Mouse (Mus musculus): Measurements from ENCODE around the gene Ldb2. TPM values are rescaled to one million over a fixed set of nuclear protein-coding genes. Genes with fewer than 3 reads are reported as not detected.

The Ldb2 gene
- 10 to 100 TPM; 79.4 to 80.9 TPM for total RNA-seq (2021)
- long read RNA-seq, experiment 1, transcript Ldb2-201 (8 exons, 2,418 nt): major isoform, 8 of 25 reads
- long read RNA-seq, experiment 1, transcript Ldb2-205 (8 exons, 2,367 nt): minor isoform, 5 of 25 reads
- long read RNA-seq, experiment 1, partial matches to known transcripts: 0 of 25 reads
- long read RNA-seq, experiment 1, other reads (novel, unspliced or antisense): 8 of 25 reads
- long read RNA-seq, experiment 2, transcript Ldb2-201 (8 exons, 2,418 nt): major isoform, 15 of 59 reads
- long read RNA-seq, experiment 2, transcript Ldb2-205 (8 exons, 2,367 nt): minor isoform, 9 of 59 reads
- long read RNA-seq, experiment 2, transcript Ldb2-207 (9 exons, 2,541 nt): minor isoform, 6 of 59 reads
- long read RNA-seq, experiment 2, partial matches to known transcripts: 7 of 59 reads
- long read RNA-seq, experiment 2, other reads (novel, unspliced or antisense): 18 of 59 reads

DNA sequence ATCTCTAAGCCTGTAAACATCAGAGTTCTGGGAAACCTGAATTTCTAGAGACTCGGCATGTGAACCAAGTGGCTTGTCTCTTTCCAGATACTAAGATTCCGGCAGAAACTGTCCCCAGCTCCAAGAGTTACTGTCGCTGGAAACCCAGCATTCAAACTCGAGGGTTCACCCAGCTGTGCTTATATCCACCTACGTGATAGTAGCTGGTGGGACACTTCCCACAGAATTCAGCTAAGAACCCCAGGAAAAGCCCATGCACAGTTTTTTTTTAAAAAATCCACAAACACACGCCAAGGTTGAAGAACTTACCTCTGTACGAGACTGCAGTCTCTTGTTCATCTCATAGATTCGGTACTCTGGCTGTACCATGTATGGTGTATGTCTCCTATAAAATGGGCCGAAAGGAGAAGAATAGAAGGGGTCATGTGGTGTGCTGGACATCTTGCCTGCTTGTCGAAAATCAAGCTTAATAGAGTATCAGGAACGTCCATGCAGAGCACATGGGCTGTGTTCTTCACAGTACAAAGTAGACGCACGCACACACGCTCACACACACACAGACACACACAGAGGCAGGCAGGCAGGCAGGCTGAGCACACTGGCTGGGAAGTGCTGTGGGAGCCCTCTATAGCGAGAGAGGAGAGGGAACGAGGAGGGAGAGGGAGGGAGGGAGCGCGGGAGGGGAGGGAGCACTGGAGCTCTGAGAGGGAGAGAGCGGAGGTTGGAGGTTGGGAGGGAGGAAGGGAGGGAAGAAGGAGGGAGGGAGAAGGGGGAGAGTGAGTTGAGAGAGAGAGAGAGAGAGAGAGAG lies at the start of gene Ldb2:
Gene Ldb2, minus strand, starts transcription at position 628 of the 808 bp plus-strand sequence.
- DNase-seq (ENCODE audit: low spot score in 2 of 2): peak; percentile 7 to 29

DNA sequence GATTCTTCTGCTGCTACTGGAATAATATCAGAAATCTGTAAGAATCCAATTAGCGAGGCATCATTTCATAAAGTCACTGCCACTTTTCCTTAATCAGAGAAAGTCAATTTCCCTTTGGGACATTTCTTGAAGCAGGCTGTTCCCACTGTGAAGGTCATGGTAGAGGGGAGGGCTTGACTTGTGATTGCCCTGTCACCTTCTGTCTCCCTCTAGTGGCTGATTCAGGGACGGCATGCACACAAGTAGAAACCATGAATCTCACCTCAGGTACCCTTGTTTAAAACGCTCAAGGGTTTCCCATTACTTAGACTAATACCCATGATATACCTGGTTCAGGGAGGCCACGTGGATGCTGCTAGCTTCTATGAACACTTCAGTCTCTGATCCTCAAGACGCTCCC lies 31.8 kb upstream of the Ldb2 start:
- peak; percentile 3 to 16 for DNase-seq (ENCODE audit: low spot score in 2 of 2)

DNA sequence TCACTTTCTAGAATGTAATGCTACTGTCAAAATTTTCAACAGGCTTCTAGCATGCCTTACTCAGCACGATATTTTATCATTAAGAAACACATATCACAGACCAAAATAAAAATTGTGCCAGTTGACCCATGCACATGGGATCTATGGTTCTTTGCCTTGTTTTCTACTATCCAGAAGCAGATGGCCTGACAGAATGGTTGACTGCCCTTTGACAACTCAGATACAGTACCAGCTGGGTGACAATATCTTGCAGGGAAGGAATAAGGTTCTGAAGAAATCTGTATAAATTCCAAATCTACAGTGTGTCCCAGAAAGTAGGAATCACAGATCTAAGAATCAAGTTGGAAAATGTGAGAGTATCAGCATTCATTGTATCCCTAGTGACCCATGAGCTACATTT lies 16.0 kb upstream of the Ldb2 start:
- DNase-seq (ENCODE audit: low spot score in 2 of 2): no peak

DNA sequence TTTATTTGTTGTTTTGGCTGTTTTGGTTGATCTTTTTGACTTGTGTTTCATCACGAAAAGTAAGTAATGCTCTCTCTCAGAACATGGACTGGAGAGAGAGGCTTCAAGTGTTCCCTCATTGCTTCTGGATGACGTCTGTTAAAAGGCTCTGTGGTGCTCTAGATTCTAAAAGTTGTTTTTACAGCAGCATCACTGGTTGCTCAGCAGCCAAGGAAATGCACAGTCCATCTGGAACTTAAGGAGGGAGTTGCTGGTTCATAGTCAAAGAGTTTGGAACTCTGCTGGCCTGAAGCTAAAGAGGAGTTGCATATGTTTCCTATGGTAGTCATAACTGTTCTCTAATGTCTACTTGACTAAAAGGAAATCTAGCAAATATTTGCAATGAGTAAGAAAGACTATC lies 6.5 kb upstream of the Ldb2 start:
- no peak for DNase-seq (ENCODE audit: low spot score in 2 of 2)

DNA sequence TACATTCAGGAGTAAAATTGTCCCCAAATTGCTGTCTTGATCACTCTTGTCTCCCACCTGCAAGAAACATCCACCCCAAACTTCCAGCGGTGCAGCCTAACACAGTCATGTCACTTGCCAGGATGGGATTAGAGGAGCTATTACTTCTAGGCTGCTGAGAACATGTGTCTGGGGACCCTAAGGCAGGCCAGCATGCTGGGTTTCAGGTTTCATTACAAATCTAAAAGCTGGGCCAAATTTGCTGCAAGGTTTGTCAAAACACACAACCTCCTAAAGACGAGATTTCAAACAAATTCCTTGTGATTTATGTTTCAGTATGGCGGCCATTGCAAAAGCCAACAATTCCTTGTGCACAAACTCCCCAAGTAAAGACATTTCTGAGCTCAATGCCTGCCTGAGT lies 1.6 kb upstream of the Ldb2 start:
- no peak for DNase-seq (ENCODE audit: low spot score in 2 of 2)

DNA sequence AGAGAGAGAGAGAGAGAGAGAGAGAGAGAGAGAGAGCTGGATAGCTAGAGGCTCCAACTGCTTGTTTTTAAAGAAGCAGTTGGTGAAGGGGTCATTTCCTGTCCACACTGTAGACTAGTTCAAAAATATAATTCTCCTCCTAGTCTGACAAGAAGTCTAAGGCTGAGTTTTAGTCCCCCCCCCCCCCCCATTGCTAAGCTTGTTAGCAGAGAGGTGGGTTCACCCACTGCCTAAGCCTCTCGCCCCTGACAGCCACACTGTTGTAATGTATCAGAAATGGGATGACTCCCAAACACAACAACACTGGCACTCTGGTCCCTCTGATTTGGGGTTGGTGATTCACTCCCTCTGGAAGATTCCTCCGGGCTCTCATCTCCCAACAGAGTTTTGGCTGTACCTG lies 381 bp upstream of the Ldb2 start:
- no peak for DNase-seq (ENCODE audit: low spot score in 2 of 2)

DNA sequence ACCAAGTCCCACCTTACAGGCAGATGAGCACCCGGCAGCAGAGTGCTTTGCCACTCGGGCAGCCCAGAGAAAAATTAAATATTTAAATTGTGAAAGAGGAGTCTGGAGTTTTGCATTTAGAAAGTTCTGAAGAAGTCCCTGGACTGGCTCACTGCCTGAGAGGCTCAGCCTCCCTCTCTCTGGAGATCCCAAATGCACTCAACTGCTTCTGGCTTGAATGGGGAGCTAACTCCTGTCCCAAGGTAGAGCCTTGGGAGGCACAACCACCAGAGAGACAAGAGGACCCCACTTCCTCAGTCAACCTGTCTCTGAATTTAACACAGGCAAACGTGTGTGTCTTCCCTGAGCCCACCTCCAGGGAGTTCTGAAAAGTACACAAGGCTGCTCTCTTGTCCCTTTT lies 987 bp downstream of the Ldb2 start:
- DNase-seq (ENCODE audit: low spot score in 2 of 2): no peak

DNA sequence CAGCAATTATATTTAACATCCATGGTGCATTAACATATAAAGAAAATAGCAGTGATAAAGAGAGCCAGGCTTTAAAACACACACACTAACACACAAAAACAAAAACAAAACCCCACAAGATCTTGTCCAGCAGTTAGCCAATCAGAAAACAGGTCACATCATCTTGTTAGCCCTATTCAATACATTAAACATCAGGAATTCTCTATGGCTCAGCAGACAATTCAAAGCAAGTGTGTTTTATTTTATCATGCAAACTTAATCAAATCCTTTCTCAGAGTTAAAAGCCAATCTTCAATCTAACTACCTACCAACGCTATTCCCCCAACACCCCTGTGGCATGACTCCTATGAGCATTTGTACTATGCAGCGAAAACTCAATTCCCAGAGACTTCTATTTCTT lies 1.4 kb downstream of the Ldb2 start:
- DNase-seq (ENCODE audit: low spot score in 2 of 2): no peak

DNA sequence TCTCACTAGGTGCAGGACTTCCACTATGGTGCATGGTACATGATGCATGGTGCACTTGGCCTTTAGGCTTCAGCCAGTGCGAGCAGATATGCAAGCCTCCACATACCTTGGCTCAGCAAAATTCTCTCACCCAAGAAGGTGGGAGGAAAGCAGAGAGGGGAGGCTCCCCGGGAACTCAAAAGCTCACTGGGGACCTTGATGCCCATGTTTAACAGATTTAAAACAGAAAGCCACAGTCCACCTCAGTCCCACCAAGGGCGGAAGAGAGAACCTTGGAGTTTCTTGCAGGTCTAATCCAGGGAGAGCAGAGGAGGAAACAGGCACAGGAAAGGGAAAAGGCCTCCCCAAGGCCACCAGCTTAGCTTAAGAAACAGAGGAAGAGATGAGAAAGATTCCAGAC lies 14.9 kb downstream of the Ldb2 start:
- no peak for DNase-seq (ENCODE audit: low spot score in 2 of 2)

DNA sequence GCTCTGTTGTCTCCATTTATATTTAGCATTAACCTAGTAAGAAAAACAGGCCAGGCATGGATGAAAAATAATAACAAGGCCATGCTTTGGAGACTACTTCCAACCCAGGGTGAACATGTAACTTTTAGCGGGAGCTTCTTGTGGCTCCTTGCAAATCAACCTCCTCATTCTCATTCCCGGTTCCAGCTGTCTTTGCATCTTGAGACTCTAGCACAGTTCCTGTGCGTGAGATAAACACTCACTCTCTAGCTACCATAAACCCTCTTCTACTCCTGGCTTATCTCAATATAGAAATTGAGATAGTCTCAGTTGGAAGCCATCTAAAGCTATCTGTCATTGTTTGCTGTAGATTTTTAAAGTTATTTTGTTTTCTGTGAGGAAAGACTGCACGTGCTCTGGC lies 20.1 kb downstream of the Ldb2 start:
- DNase-seq (ENCODE audit: low spot score in 2 of 2): no peak

DNA sequence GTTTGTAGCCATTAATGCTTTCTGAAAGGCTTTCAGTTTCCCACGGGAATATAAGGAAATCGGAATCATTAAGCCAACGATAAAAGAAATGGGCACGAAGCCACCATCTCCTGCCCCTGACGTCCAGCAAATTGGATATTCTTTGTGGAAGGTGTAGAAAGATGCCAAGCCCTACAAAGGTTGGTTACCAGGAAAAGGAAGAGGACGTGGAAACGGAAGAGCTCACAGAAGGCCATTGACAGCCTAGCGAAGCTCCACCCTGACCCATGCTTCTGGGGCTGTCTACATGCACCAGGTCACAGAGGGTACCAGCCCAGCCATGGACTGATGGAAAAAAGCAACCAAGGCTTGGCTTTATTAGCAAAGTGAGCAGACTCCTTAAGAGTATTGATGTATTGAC lies 31.0 kb downstream of the Ldb2 start:
- no peak for DNase-seq (ENCODE audit: low spot score in 2 of 2)

DNA sequence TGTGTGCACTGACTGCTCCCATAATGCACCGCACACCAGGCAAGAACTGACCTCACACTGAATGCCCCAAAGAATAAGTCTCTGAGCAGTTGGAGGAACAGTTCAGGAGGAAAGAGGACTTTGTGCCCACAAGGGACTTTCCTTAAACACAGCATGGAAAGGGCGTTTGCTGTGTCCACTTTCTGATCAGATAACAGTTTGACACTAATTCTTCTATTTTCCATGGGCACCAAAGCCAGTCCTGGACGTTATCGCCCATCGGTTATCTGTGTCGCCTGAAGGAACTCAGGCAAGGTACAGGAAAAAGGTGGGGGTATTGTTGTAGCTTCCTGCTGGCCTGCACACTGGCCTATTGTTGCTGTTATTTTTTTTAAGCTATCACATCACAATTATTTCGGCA lies 34.6 kb downstream of the Ldb2 start:
- DNase-seq (ENCODE audit: low spot score in 2 of 2): no peak

DNA sequence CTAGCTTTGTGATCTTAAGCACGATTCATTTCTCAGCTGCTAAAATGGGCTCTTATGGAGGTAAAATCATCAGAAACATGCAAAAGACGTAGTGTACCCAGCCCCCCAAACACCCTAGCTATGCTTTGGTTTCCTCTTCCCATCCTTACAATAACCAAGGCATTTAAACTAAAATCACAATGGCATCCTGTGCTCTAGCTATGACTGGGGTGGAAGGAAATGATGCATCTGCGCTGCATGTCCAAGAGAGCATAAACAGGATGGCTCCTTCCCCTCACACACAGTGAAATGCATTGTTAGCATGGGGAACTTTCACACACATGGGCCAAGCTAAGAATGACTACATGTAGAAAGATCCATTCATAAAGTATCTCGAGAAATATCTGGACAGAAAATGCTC lies 40.3 kb downstream of the Ldb2 start:
- DNase-seq (ENCODE audit: low spot score in 2 of 2): no peak

DNA sequence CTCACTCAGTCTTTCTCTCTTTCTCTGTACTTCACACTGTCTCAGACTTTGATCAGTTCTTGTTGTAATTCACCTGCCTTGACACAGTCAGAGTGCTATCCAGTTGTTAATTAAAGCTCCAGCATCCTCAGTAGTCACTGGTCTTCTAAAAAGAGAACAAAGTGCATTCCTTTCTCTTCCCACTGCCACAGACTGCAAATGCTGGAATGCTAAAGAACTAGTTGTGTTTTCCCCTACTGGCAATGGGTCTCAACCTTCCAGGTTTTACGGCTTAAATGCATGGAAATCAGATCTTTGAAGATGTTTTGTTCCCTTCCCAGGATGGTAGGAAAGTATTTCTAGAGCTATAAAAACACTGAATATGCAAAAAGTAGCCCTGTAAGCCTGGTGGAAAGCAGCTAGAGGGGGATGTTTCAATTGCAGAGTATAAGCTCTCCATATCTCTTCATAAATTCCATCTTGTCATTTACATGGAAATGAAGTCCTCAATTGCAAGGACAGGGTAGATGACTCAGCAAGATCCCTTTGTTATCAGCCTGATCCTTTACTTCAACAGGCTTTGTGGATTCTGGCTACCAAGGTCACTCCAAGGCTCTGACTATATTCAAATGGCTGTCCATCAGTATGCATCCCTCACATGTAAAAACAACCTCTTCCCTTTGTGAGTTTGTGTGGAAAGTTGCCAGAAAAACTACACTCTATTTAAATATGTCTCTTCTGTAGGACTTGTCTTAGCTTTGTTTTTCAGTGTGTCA lies 45.1 kb downstream of the Ldb2 start:
- DNase-seq (ENCODE audit: low spot score in 2 of 2): no peak

DNA sequence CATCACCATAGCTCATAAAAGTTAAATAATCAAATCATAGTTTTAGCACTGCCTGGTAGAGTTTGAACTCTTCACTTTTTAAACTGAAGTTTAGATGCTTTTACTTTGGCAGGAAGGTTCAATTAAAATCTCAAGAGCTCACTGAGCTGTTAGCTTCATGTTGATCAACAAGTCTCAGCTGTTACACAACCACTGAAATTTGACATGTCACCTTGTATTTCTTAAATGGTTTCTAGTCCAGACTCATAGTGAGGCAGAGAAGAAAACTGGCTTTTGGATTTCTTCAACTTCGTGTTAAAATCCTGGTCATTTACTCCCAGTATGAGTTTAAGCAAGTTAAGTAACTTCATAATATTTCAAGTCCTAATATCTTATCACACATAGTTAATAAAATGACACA lies 53.8 kb downstream of the Ldb2 start:
- no peak for DNase-seq (ENCODE audit: low spot score in 2 of 2)

DNA sequence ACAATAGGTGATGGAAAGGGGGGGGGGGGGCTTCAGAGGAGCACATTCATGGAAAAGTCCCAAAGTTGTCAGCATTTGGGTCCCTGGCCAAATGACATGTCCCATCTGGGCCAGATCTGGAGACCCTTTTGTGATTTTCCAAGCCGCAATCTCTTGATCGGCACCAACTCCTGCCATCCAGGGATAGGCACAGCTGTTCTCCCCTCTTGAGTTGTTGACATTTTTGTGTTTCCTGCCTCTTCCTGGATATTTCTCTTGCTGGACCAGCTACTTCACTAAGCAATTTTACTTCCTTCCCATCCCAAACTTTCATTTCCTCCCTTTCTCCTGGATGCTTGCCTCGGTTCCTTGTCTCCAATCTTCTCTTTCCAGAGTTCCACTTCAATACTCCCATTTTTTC lies 63.1 kb downstream of the Ldb2 start:
- no peak for DNase-seq (ENCODE audit: low spot score in 2 of 2)

DNA sequence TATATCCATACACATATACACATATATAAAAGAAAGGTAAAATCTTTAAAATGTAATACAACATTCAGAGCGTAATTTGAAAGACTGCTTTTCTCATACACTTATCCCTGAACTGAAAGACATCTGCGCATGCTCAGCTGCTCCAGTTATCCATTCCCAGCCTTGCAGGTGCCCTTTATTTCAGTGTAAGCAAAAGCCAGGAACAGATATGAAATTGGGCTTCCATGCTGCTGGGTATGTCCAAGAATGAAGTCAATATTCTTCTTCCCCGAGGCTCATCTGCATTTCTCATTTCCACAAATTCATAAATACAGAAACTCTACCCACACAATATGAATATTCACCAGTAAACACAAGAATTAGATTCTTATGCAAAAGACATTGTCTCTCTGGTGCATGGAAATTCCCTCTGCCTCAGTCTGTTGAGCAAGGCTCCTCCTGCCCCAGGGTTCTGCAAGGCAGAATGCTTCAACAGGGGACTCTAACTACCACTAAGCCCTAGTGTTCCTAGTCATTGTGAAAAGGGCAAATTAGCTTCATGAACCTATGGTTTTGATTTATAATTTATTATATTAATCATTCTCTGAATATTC lies 65.3 kb downstream of the Ldb2 start:
- DNase-seq (ENCODE audit: low spot score in 2 of 2): no peak

DNA sequence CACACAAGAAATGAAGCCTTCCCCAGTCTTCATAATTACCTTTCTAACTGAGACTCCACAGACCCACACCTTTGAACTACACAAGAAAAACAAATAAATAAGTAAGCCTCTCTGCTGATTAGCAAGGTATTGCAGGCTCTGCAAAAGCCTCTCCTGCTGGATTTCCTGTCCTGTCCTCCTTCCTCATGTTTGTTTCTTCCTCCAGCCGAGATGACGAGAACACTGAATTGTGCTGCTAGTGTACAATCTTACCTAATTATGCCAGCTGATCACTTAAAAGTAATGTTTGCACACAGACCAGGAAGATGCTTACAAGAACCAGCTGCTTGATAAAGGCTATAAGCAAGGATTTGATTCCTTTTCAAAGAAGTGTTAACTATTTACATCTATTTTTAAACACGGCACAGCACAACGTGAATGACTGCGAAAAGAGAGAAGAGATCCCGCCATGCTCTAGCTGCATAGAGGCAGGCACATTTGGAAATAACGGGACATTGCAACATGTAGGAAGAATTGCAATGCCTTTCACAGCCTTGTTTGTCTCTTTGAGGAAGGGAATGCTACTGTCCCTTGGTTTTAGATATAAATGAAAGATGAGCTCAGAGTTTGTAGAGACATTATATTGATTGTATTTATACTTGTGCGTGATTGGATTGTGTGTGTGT lies 69.7 kb downstream of the Ldb2 start:
- DNase-seq (ENCODE audit: low spot score in 2 of 2): no peak

DNA sequence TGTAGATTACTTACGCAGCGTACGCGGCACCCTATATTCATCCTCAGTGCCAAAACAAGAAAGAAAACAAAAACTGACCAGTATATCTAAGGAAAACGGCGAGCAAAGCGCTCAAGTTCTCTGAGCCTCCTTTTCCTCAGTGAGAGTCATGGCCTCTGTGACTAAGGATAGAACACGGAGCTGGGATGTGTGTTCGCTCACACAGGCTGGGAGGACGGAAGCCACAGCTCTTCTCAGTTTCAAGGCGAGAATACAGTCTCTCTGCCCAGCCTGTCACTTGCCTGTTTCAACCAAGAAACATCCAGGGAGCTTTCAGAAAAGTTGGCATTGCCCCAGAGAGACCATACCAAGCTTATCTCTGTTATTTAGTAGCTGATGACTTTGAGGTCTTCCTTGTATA lies 71.5 kb downstream of the Ldb2 start:
- DNase-seq (ENCODE audit: low spot score in 2 of 2): no peak

DNA sequence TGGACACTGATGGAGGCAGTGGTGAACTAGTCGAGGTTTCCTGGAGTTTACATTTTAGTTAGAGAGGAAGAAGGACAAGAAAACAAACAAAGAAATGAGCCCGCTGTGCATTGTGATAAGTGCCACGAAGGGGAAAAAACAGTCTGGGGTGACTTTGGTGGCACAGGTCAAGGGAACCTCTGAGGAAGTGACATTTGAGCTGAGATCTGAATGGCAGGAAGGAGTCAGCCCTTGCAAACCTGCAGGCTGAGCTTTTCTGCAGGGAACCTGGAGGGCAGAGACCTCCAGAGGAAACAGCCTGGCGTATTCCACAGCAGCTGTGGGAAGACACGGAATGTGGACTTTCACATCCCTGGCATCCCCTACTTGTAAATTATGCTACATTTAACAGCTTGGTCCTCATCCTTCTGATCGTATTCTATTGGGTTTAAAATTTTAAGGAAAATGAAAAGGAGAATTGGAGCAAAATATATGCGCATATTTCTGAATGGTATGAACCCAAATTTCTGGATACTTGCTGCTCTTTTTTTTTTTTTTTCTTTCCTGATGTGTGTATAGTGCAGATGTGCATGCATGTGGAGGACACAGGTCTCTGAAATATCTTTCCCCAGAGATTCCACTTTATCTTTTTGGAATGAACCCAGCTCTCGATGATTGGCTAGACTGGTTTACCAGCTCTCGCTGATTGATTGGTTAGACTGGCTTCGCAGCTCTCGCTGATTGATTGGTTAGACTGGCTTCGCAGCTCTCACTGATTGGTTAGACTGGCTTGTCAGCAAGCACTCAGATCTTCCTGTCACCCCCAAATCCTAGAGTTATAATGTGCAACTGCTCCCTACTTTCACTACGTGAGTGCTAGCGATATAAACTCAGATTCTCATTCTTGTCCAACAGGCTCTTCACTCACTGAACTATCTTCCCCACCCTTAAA lies 72.7 kb downstream of the Ldb2 start:
- DNase-seq (ENCODE audit: low spot score in 2 of 2): no peak
